Mouse (Mus musculus) olfactory bulb, adult 2 months (tissue): ENCODE data around the gene Il1b. TPM values are rescaled to one million over a fixed set of nuclear protein-coding genes. Genes with fewer than 3 reads are reported as not detected.

Experiments used
- H3K27ac ChIP-seq: fragments of 200-500 bp; 2 replicates; pipeline ENCODE4 v1.5.1; 2012; ENCODE audit warnings: low read depth, low read length; ENCODE audit not compliant: insufficient read depth
- H3K4me1 ChIP-seq: fragments of 200-500 bp; 2 replicates; pipeline ENCODE4 v1.6.1; 2012; ENCODE audit warnings: low read length; ENCODE audit not compliant: control insufficient read depth, insufficient read depth
- H3K4me3 ChIP-seq: fragments of 200-500 bp; 2 replicates; pipeline ENCODE4 v1.5.1; 2012; ENCODE audit warnings: mild to moderate bottlenecking, low read depth, low read length, moderate library complexity; ENCODE audit not compliant: insufficient read depth
- CTCF ChIP-seq: fragments of 200-500 bp; IDR thresholded peaks from 2 replicates; pipeline ENCODE4 v1.5.1; 2012; ENCODE audit warnings: low read depth, mild to moderate bottlenecking, low read length, moderate library complexity; ENCODE audit not compliant: insufficient read depth
- POLR2A ChIP-seq: fragments of 200-500 bp; IDR thresholded peaks from 2 replicates; pipeline ENCODE4 v1.6.1; 2012; ENCODE audit warnings: mild to moderate bottlenecking, low read depth, low read length, moderate library complexity; ENCODE audit not compliant: insufficient read depth
- WGBS: fragments of 180-500 bp; shearing (Covaris S2); methylation state at CpG from one replicate; pipeline ENCODE4 v1.1.7; 2018; 5-methylcytosine and 5-hydroxymethylcytosine counted together
- polyA plus RNA-seq: library from polyadenylated mRNA; stranded (reverse); fragments of >200 nt; gene quantifications from 2 replicates; pipeline ENCODE4 v1.2.4, GENCODE M21; 2012; ENCODE audit warnings: low replicate concordance; ENCODE audit not compliant: missing spikeins, insufficient read depth, insufficient read length

The Il1b gene
- polyA plus RNA-seq, 1 experiment = not detected

DNA sequence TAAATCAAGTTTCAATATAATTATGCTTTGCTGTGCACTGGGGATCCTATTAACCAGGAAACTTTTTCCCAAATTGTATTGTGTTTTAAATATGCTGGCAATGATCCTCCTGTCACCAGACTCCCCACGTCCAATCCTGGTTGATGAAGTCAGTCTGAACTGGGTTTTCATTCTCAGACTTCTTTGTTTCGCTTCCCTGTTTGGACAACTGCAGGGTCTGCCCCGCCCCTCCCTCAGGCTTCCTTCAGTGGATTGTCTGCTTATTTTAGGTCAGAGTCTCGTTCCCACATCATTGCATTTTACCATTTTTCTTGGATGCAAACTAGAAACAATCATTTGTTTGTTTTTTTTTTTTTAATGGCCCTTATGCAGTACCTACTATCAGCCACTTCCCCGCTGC lies 9.3 kb upstream of the Il1b start:
- Histone ChIP-seq H3K4me1 (no peaks in the 10 kb centered on the region), H3K4me3 (no peak overlapping the region), H3K27ac (no peak overlapping the region)
- 70% methylated on average over 5 of the region's 5 CpGs for WGBS
- no peak for TF ChIP-seq CTCF
- no peak for TF ChIP-seq POLR2A

DNA sequence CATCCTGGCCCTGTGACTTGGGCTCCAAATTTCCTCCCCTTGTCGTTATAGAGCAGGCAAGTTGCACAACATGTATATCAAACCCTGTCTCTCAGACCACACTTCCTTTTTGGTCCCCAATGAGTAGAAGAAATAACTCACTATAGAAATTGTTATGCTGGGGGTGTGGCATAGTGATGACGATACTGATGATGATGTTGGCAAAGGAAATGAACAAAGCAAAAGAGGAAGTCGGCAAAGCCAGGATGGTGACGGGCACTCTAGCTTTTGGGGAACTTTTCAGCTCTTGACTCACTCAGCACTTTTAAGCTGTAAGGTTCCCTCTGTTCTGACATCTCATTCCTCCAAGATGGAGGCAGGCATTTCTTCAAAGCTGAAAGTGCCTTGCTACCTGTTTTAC lies 2.4 kb upstream of the Il1b start:
- no peak for TF ChIP-seq POLR2A
- TF ChIP-seq CTCF = no peak

DNA sequence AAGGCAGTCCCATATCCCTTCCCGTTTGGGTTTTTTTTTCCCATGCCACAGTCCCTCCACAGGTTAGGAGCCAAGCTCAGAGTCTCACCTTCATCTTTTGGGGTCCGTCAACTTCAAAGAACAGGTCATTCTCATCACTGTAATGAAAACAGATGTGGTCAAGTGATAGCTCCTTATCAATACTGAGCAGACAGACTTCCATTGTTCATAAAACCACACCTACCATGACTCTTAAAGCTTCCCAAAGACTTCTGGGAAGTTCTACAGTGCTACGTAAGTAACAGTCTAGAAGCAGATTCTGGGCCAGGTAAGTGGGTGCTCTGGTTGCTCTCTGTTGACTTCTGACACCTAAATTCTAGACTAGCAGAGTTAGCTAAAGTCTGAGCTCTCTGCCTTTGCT lies 1.3 kb downstream of the Il1b start:
- no peak overlapping the region for H3K27ac ChIP-seq
- TF ChIP-seq CTCF = no peak
- TF ChIP-seq POLR2A = no peak
- 88% methylated on average over 3 of the region's 3 CpGs for WGBS
- H3K4me3 ChIP-seq = no peak overlapping the region
- H3K4me1 ChIP-seq = peaks cover 3% of the 10 kb centered on the region; the same call in 1 of the 2 replicates

More for the DNA sequence above, 2.4 kb upstream of the Il1b start:
- Histone ChIP-seq H3K4me3 (no peak overlapping the region), H3K27ac (no peak overlapping the region), H3K4me1 (no peaks in the 10 kb centered on the region)
- WGBS = 90% methylated on average over 4 of the region's 4 CpGs

DNA sequence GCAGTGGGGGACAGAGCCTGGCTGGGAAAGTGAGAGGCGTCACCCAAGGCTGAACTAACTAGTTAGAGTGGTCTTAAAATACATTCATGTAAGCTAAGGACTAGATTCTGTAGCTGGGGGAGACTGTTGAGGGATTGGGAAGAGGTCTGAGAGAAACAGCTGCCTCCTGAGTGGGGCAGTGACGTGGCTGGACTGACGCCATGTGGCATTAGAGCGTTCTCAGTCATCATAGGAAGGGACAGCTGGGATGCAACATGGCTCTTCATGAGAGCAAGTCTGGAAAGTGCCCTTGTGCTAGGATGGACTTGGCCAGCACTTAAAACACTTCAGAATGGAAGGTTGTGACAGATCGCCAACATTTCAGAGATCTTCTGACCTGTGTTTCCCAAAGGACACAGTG lies 2.1 kb downstream of the Il1b start:
- Histone ChIP-seq H3K4me3 (no peak overlapping the region), H3K27ac (no peak overlapping the region), H3K4me1 (peaks cover 3% of the 10 kb centered on the region; the same call in 1 of the 2 replicates)
- no peak for TF ChIP-seq CTCF
- TF ChIP-seq POLR2A = no peak
- 91% methylated on average over 5 of the region's 5 CpGs for WGBS

DNA sequence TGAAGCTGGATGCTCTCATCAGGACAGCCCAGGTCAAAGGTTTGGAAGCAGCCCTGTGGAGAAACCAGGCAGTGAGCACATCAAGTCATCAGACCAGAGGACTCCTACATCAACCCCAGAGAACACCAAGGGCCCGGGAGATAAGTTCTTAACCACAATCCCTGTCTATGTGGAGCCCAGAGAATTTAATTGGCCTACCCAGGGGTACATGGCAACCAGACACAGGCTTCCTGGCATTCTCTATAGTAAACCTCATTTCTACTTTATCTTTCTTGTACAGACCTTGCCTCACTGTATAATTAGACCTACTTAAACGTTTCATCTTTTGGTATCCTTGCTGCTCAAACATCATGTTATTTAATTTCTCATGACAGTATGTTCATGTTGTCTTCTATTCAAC lies 2.8 kb downstream of the Il1b start:
- Histone ChIP-seq H3K4me1 (peaks cover 3% of the 10 kb centered on the region; the same call in 1 of the 2 replicates), H3K27ac (no peak overlapping the region), H3K4me3 (no peak overlapping the region)
- TF ChIP-seq CTCF = no peak
- no peak for TF ChIP-seq POLR2A
- 70% methylated on average over 2 of the region's 2 CpGs for WGBS

DNA sequence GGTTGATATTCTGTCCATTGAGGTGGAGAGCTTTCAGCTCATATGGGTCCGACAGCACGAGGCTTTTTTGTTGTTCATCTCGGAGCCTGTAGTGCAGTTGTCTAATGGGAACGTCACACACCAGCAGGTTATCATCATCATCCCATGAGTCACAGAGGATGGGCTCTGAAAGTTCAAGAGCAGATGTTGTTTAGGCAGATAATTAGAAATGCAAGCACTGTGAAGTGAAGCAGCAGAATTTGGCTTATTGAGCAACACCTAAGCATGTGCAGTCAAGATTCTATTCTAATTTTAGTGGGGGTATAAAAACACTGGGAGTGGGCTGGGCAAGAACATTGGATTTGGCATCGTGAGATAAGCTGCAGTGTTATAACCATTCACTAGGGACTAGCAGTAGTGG lies 3.7 kb downstream of the Il1b start:
- H3K27ac ChIP-seq = no peak overlapping the region
- no peak overlapping the region for H3K4me3 ChIP-seq
- H3K4me1 ChIP-seq = peaks cover 3% of the 10 kb centered on the region; the same call in 1 of the 2 replicates
- WGBS = 48% methylated on average over 5 of the region's 5 CpGs
- TF ChIP-seq CTCF (no peak), POLR2A (no peak)

DNA sequence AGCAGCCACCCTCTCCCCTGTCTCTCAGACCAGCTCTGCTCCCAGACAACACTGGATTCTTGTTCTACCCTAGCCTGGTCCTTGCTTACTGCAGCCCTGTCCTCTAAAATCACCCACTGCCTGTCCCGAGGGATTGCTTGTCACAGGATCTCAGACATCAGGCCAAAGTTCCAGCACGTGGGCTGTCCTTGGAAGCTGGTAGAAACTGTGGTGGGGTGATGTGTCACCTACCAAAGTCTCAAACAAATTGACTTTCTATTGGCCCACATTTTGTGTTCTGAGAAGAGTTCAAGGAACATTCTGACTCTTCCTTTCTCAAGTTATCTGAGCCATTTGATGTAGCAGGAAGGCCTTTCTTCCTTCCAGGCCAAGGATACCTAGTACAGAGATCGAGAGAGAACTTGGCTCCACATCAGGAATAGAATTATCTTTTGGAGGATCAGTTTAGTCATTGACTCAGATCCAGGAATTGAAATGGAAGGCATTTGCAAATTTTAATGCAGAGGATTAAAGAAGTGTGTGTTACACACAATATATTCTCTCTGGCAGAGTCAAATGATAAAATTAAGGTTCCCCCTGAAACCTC lies 9.9 kb downstream of the Il1b start:
- 81% methylated on average over 3 of the region's 3 CpGs for WGBS
- TF ChIP-seq POLR2A (no peak), CTCF (no peak)
- H3K4me1 ChIP-seq = no peaks in the 10 kb centered on the region
- no peak overlapping the region for H3K4me3 ChIP-seq
- no peak overlapping the region for H3K27ac ChIP-seq

DNA sequence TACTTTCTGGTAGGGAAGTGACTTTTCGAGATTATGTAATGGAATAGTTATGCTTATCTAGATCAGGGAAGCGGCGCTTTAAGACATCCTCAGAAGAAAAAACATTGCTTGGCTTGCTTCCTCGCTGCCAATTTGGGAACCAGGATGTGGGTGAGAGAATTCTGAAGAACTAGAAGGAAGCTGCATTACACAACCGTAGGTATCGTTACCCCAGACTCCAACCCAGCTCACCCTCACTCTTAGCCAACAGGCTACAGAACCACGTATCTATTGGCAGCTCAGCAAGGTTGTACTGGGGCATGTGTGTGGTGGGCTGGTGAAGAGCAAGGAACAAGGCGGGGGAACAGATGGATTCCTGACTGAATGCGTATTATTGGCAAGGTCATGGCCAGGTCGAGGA lies 10.7 kb downstream of the Il1b start:
- Histone ChIP-seq H3K4me3 (no peak overlapping the region), H3K27ac (no peak overlapping the region), H3K4me1 (no peaks in the 10 kb centered on the region)
- TF ChIP-seq POLR2A (no peak), CTCF (no peak)
- WGBS = 86% methylated on average over 10 of the region's 10 CpGs

DNA sequence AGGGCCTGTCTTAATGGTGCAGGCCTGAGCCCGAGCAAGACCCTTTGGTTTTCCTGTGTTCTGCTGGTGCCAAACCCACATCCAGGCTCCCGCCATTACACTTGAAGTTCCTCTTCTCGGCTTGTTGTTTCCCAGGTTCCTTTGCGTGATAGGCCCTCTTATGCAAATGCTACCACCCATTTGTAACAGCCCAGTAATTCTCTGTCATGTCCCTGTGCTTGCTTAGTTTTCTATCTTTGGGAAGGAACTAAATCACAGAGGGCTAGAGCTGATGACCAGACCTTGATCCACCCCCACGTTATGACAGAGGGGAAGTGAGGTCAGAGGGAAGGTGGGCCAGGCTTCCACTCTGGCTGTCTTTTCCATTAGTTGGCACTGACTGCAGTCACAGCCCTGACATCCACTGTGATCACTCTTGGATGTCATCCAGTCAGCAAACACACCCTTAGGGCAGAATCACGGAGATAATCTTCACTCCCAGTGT lies 32.8 kb downstream of the Il1b start:
- TF ChIP-seq CTCF = no peak
- TF ChIP-seq POLR2A = no peak
- 71% methylated on average over 6 of the region's 6 CpGs for WGBS
- H3K4me3 ChIP-seq = no peak overlapping the region
- no peaks in the 10 kb centered on the region for H3K4me1 ChIP-seq
- H3K27ac ChIP-seq = no peak overlapping the region

DNA sequence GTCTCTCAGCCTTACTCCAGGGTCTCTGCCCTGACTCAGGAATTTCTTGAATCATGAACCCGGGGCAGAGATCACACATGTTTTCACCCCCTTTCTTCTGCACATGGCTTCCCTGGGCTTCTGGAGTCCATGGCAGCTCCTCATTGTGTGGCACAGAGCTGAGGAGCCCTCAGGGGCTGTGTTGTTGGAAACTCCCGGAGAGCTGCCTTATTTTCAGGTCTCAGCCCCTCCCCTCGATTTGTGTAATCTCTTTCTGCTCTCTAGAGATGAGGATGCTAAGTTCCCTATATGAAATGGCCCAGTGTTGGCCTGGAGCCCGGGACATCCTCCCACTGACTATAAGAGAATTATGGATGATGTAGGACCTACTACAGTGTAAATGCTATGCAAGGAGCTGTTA lies 37.5 kb downstream of the Il1b start:
- WGBS = 46% methylated on average over 4 of the region's 4 CpGs
- TF ChIP-seq POLR2A (no peak), CTCF (no peak)
- Histone ChIP-seq H3K27ac (no peak overlapping the region), H3K4me1 (no peaks in the 10 kb centered on the region), H3K4me3 (no peak overlapping the region)
